Mouse (Mus musculus): Measurements from ENCODE around the gene Ntm.
A peak's percentile ranks its signal among the peaks of the same experiment; 100 is the strongest.

GRCm38 (mm10) chr9:29407954-29408353 lies 555.0 kb downstream of the Ntm start:
- TF ChIP-seq EP300 (IDR thresholded peaks at IDR 0.05) (no peak), CTCF (IDR thresholded peaks at IDR 0.05) (peak; percentile 66)
